Mouse (Mus musculus): ENCODE data around the gene Rmi2. TPM values are rescaled to one million over a fixed set of nuclear protein-coding genes. Genes with fewer than 3 reads are reported as not detected.

Gene Rmi2
- total RNA-seq, 2 experiments from 2014 or later, result 0.18 to 0.25 TPM

DNA sequence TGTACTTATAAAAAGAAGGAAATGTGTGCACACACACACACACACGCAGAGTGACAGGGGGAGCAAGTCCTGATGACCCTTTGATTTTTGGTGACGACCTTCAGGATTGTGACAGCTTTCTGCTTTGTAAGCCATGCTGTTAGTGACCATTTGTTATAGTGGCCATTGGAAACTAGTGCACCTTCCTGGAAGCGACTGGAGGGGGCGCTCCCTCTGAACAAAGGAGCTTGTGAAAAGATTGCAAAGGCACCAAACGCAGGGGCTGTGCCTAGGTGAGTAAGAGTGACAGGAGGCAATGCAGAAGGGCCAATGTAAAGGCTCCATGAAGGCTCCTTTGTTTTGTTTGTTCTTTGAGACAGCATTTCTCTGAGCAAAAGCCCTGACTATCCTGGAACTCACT is 68.0 kb downstream of the Rmi2 start:
- no peak for DNase-seq (ENCODE audit: low spot score in 2 of 2)
- intact Hi-C loops (cut with DNase I), result loop anchor here (5.0 kb wide), 1 partner anchor 34 kb away; no protein-coding TSS in a partner anchor

- intact Hi-C loops (cut with DNase I), result no loop called here
- no peak for DNase-seq (ENCODE audit: low spot score in 2 of 2)
Observed at GRCm38 (mm10) chr16:10905661-10906113, 70.8 kb downstream of the Rmi2 start.

- DNase-seq (ENCODE audit: low spot score in 2 of 2), result no peak
Observed at GRCm38 (mm10) chr16:10910541-10910940, 75.7 kb downstream of the Rmi2 start.

GRCm38 (mm10) chr16:10911061-10911460 is 76.2 kb downstream of the Rmi2 start:
- intact Hi-C loops (cut with DNase I), result no loop called here
- no peak for DNase-seq (ENCODE audit: low spot score in 2 of 2)

More at GRCm38 (mm10) chr16:10910541-10910940, 75.7 kb downstream of the Rmi2 start:
- intact Hi-C loops (cut with DNase I), result no loop called here

- DNase-seq (ENCODE audit: low spot score in 2 of 2), result no peak
- intact Hi-C loops (cut with DNase I), result no loop called here
Observed at GRCm38 (mm10) chr16:10915066-10915465, 80.2 kb downstream of the Rmi2 start.

- intact Hi-C loops (cut with DNase I), result no loop called here
- no peak for DNase-seq (ENCODE audit: low spot score in 2 of 2)
Observed at GRCm38 (mm10) chr16:10916271-10916670, 81.4 kb downstream of the Rmi2 start.

DNA sequence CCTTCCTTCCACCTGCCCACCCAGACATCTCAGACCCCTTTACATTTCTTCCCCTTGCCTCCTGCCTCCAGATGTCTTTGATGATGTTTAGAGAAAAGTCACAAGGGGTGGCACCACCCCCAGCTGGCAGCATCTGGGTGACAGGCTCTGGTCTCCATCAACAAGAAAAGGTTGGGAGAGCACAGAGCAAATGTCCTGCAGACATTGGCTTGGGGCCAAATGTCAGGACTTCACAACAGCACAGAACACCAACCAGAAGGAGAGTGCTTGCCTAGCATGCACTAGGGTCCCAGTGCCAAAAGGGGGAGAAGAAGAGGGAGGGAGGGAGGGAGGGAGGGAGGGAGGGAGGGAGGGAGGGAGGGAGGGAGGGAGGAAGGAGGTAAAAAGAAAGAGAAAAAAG is 85.0 kb downstream of the Rmi2 start:
- intact Hi-C loops (cut with DNase I), result no loop called here
- no peak for DNase-seq (ENCODE audit: low spot score in 2 of 2)

DNA sequence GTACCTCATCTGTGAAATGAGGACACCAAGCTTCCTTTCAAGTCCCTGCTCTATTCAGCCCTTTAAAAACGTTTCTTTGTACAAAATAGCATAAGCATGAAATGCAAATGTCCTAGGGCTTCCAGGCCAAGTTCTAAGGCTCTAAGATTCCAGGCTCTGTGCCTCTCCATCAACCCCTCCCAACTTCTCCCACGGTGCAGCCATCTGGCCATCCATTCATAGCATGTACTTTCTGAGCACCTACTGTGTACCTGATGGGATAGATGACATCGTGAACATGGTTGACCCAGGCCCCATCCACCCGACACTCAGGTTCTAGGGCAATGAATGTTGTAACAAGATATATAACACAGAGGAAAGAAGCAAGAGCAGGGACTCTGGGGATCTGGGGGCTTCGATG is 88.7 kb downstream of the Rmi2 start:
- intact Hi-C loops (cut with DNase I), result no loop called here

DNA sequence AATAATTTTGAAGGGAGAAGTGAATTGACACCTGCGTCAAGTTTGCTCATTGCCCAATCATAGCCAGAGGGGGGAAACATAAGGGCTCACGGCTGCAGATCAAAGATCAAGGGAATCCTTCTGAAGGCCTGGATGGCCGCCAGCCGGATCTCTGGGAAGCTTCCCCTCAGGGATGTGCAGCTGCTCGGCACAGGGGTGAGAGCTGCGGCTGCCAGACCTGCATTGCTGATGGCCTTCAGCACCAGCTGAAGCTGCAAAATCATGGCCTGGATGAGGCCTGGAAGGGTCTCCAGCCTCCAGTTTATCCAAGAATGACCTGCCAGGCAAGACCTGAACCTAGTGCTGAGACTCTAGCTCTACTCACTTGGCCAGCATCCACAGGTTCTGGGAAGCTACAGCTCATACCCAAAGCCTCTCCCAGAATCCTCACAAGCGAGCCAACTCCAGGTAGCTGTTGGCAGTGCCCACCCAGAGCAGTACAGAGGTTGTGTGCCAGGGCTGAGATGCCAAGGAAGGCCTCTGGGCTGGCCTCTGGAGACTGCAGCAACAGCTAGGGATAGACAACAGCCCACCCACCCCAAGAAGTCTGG is 90.8 kb downstream of the Rmi2 start:
- intact Hi-C loops (cut with DNase I), result no loop called here
- DNase-seq (ENCODE audit: low spot score in 2 of 2), result no peak

More for the DNA sequence above, 88.7 kb downstream of the Rmi2 start:
- DNase-seq (ENCODE audit: low spot score in 2 of 2), result no peak

- intact Hi-C loops (cut with DNase I), result no loop called here
- DNase-seq (ENCODE audit: low spot score in 2 of 2), result no peak
Observed at GRCm38 (mm10) chr16:10927026-10927425, 92.2 kb downstream of the Rmi2 start.

GRCm38 (mm10) chr16:10933372-10933771 is 98.5 kb downstream of the Rmi2 start:
- intact Hi-C loops (cut with DNase I), result no loop called here
- no peak for DNase-seq (ENCODE audit: low spot score in 2 of 2)

GRCm38 (mm10) chr16:10934047-10934446 is 99.2 kb downstream of the Rmi2 start:
- intact Hi-C loops (cut with DNase I), result no loop called here
- DNase-seq (ENCODE audit: low spot score in 2 of 2), result no peak

GRCm38 (mm10) chr16:10936700-10937319 is 102.0 kb downstream of the Rmi2 start:
- intact Hi-C loops (cut with DNase I), result loop anchor here (5.0 kb wide), 1 partner anchor 35 kb away; no protein-coding TSS in a partner anchor
- DNase-seq (ENCODE audit: low spot score in 2 of 2), result no peak

DNA sequence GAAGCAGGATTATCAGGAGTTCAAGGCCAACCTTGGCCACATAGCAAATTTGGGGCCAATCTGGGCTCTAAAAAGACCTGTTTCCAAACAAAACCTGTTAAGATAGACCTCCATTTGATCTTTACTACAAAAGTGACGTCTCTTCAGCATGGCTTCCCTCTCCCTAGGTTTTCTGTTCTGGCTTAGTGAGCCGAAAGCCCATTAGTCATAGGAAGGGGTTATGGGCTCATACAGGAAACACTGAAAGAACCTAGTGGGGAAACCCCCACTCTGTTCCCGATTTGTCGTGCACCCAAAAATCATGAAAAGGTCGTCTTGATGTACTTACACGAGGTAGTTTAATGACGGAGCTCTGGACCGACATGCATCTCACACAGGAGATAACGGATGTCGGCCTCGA is 102.6 kb downstream of the Rmi2 start:
- intact Hi-C loops (cut with DNase I), result loop anchor here (5.0 kb wide), 1 partner anchor 35 kb away; no protein-coding TSS in a partner anchor
- DNase-seq (ENCODE audit: low spot score in 2 of 2), result no peak

GRCm38 (mm10) chr16:10939932-10940331 is 105.1 kb downstream of the Rmi2 start:
- intact Hi-C loops (cut with DNase I), result loop anchor here (5.0 kb wide), 2 partner anchors 38 to 63 kb away; no protein-coding TSS in a partner anchor
- DNase-seq (ENCODE audit: low spot score in 2 of 2), result no peak

GRCm38 (mm10) chr16:10940661-10941060 is 105.8 kb downstream of the Rmi2 start:
- no peak for DNase-seq (ENCODE audit: low spot score in 2 of 2)
- intact Hi-C loops (cut with DNase I), result loop anchor here (5.0 kb wide), 1 partner anchor 63 kb away; no protein-coding TSS in a partner anchor

Other genes with a start within 250 kb of the Rmi2 start
- gene Socs1, start 49.5 kb upstream of the Rmi2 start, total RNA-seq (2021), result 1 to 10 TPM in 1 of 2 experiments, under 1 TPM in 1; 0.52 to 1.0 TPM
- gene Tnp2, start 46.4 kb upstream of the Rmi2 start, total RNA-seq (2021), result not detected
- gene Prm3, start 44.1 kb upstream of the Rmi2 start, total RNA-seq (2021), result not detected
- not detected for gene Prm2, start 38.9 kb upstream of the Rmi2 start, total RNA-seq (2021)
- not detected for gene Prm1, start 29.2 kb upstream of the Rmi2 start, total RNA-seq (2021)
- not detected for gene Gm11172, start 22.1 kb upstream of the Rmi2 start, total RNA-seq (2021)
- gene Snn, start 225.9 kb downstream of the Rmi2 start, total RNA-seq (2021), result 100 to 1,000 TPM; 172 to 210 TPM
- 10 to 100 TPM; 11.1 to 13.0 TPM for gene Litaf, start 231.1 kb downstream of the Rmi2 start, total RNA-seq (2021)

All from left cerebral cortex, postnatal 36 days (tissue).